Mouse (Mus musculus) CH12.LX (cell line): ENCODE measurements around the gene Hic1.

Experiments
- CHD2 ChIP-seq: IDR thresholded peaks from 2 replicates; pipeline ENCODE4 v1.6.1; 2011; ENCODE audit warnings: low read length, improper control_type of control experiment
- ETS1 ChIP-seq: conservative IDR thresholded peaks from 2 replicates; pipeline ENCODE4 v1.6.1; 2012; ENCODE audit warnings: low read depth, mild to moderate bottlenecking, inconsistent platforms, low read length, improper control_type of control experiment, moderate library complexity
- GABPA ChIP-seq: IDR thresholded peaks from 2 replicates; pipeline ENCODE4 v1.6.1; 2012; ENCODE audit warnings: low read depth, low read length, improper control_type of control experiment, inconsistent platforms; ENCODE audit not compliant: insufficient replicate concordance
- MAFK ChIP-seq: IDR thresholded peaks from 2 replicates; pipeline ENCODE4 v1.6.1; 2011; ENCODE audit warnings: low read length, improper control_type of control experiment; ENCODE audit not compliant: insufficient replicate concordance
- MYC ChIP-seq: IDR thresholded peaks from 2 replicates; pipeline ENCODE4 v1.6.1; 2011; ENCODE audit warnings: low read depth, mild to moderate bottlenecking, improper control_type of control experiment, low read length
- USF1 ChIP-seq: IDR thresholded peaks from 2 replicates; pipeline ENCODE4 v1.6.1; 2014; ENCODE audit warnings: low read depth, mild to moderate bottlenecking, inconsistent platforms, low read length, improper control_type of control experiment

DNA sequence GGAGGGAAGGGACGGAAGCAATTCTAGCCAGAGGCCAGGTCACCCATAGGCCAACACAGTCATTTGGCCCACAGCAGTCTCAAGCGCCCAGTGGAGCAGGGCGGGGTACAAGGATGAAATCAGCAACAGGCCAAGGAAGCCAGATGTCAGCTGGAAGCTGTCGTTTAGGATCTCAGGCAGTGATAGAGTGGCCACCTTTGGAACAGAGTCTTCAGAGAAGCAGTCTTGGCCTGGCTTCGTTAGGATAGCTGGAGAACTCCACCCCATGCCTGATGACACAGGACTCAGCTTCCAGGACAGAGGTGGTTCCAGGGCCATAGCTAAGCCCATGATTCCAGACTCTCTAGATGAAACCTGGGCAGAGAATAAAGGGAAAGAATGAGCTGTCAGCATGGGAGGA is 28.9 kb downstream of the Hic1 start:
- TF ChIP-seq MAFK (no peak), GABPA (no peak), ETS1 (no peak), CHD2 (no peak), USF1 (no peak), MYC (no peak)
